Mouse (Mus musculus) bone marrow, adult 2 months (tissue): ENCODE data around the gene Mcub. TPM values are rescaled to one million over a fixed set of nuclear protein-coding genes. Genes with fewer than 3 reads are reported as not detected.

Source experiments
- H3K27ac ChIP-seq: fragments of 200-500 bp; 2 replicates; pipeline ENCODE4 v1.5.1; 2012; ENCODE audit warnings: low read depth, mild to moderate bottlenecking, control low read depth, inconsistent platforms, low read length; ENCODE audit not compliant: control insufficient read depth, poor library complexity, insufficient read depth
- H3K4me1 ChIP-seq: fragments of 200-500 bp; 2 replicates; pipeline ENCODE4 v1.6.1; 2011; ENCODE audit warnings: low read length; ENCODE audit not compliant: control insufficient read depth, insufficient read depth
- H3K4me3 ChIP-seq: fragments of 200-500 bp; replicated peaks from 2 replicates; pipeline ENCODE3; 2011; ENCODE audit warnings: mild to moderate bottlenecking, low read depth, low read length, control low read depth; ENCODE audit not compliant: control insufficient read depth
- CTCF ChIP-seq: fragments of 200-500 bp; IDR thresholded peaks from 2 replicates; pipeline ENCODE4 v1.5.1; 2011; ENCODE audit warnings: low read length, control low read depth; ENCODE audit not compliant: control insufficient read depth, insufficient read depth
- POLR2A ChIP-seq: fragments of 200-500 bp; IDR thresholded peaks from 2 replicates; pipeline ENCODE4 v1.6.1; 2011; ENCODE audit warnings: low read depth, mild to moderate bottlenecking, control low read depth, low read length, borderline replicate concordance; ENCODE audit not compliant: control insufficient read depth
- WGBS: fragments of 180-500 bp; shearing (Covaris S2); methylation state at CpG from one replicate; pipeline ENCODE4 v1.1.7; 2018; 5-methylcytosine and 5-hydroxymethylcytosine counted together
- polyA plus RNA-seq: library from polyadenylated mRNA; stranded (reverse); fragments of >200 nt; gene quantifications from 2 replicates; pipeline ENCODE4 v1.2.4, GENCODE M21; 2011; ENCODE audit warnings: low replicate concordance; ENCODE audit not compliant: missing spikeins, insufficient read depth, insufficient read length

The Mcub gene
- polyA plus RNA-seq, 1 experiment: 2.3 TPM

DNA sequence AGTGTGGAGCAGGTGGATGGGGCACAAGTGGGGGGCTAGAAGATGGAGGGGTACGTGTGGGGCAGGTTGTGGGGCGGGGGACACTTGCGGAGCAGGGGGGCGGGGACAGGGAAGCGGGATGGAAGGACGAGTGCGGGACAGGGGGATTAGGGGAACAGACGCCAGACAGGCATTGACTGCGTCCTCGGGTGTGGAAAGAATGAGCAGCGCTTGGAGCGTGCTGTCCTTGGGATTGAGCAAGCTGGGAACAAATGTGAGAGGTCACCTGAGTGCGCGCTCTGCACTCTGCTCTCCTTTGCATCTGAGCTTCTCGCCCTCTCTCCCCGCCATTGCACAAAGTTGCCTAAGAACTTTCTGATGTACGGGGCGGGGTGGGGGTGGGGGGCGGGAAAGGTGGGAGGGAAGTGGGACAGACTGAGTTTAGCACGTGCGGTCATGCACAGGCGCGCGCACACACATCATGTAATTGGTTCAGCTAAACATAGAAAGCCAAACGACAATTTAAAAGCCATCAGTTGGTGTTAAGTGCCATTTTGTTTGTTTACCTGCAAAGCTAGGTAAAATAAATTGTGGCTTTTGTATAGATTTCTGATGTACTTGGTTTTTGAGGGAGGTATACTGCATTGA, 90.8 kb downstream of the Mcub start:
- no peak overlapping the region; the same call in 1 of the 2 replicates for H3K27ac ChIP-seq
- peak overlapping the region; percentile 91 for H3K4me3 ChIP-seq
- TF ChIP-seq POLR2A (no peak), CTCF (no peak)
- WGBS: under 1% methylated on average over 25 of the region's 25 CpGs
- H3K4me1 ChIP-seq: no peaks in the 10 kb centered on the region; the same call in none of the 2 replicates

DNA sequence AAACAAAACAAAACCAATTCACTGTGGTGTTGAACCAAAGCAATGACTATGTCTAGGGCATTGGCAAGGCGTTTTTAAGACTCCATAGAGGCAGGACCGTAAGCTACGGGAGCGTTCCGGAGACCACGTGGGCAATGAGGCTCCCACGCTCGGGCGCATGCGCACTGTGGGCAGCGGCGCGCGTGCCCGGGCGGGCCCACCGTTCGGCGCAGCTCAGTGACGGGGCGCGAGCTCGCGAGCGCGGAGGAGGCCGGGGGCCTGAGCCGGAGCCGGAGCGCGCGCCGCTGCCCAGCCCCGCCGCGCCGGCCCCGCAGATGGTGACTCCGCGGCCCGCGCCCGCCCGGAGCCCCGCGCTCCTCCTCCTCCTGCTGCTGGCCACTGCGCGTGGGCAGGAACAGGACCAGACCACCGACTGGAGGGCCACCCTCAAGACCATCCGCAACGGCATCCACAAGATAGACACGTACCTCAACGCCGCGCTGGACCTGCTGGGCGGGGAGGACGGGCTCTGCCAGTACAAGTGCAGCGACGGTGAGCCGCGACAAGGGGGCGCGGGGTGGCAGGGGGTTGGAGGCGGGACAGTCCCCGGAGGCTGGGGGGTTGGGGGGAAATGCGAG, 91.5 kb downstream of the Mcub start, which contains the start of gene Pla2g12a:
Gene Pla2g12a (plus strand): TSS at position 202 of the 617 bp plus-strand sequence.
- TF ChIP-seq POLR2A (peak; percentile 34; the same call in 1 of the 2 replicates), CTCF (no peak)
- no peaks in the 10 kb centered on the region; the same call in none of the 2 replicates for H3K4me1 ChIP-seq
- peak within 1 kb of the TSS; percentile 49; the same call in 1 of the 2 replicates for H3K27ac ChIP-seq
- peak within 1 kb of the TSS; percentile 91 for H3K4me3 ChIP-seq
- under 1% methylated on average over 66 of the region's 66 CpGs for WGBS

DNA sequence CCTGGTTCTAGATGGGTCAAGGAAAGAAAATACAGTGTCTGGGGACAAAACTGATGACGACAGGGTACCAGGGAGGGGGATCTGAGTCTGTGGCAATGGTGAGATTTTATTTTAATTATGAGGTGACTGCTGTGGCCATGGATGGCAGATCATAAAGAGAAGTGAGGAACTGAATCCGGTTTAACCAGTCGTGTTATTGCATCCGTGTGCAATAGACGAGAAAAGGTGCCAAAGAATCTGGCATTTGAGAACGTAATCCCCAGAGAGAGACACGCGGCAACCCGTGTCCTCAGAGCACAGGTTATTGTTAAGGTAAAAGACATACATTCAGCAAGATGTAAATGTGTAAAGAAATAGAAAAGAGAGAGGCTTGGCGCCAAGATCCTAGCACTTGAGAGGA, 92.7 kb downstream of the Mcub start:
- Histone ChIP-seq H3K27ac (no peak overlapping the region), H3K4me1 (no peaks in the 10 kb centered on the region; the same call in none of the 2 replicates), H3K4me3 (no peak overlapping the region)
- TF ChIP-seq POLR2A (no peak), CTCF (no peak)
- 84% methylated on average over 10 of the region's 10 CpGs for WGBS

Other genes with a start within 250 kb of the Mcub start
- 1.7 and 2.7 TPM in 2 replicates for gene Egf, start 214.9 kb downstream of the Mcub start, polyA plus RNA-seq
- not detected in 2 replicates for gene Lrit3, start 166.2 kb downstream of the Mcub start, polyA plus RNA-seq
- not detected in 2 replicates for gene Rrh, start 147.6 kb downstream of the Mcub start, polyA plus RNA-seq
- gene Gar1, start 138.8 kb downstream of the Mcub start, polyA plus RNA-seq: 84.0 and 115 TPM in 2 replicates
- gene Cfi, start 134.3 kb downstream of the Mcub start, polyA plus RNA-seq: 2.2 TPM in 1 of 2 replicates, not detected in the other
- 39.5 and 41.6 TPM in 2 replicates for gene Pla2g12a, start 91.6 kb downstream of the Mcub start, polyA plus RNA-seq
- gene Casp6, start 68.8 kb downstream of the Mcub start, polyA plus RNA-seq: 10.7 and 16.2 TPM in 2 replicates
- gene Sec24b, start 91.3 kb upstream of the Mcub start, polyA plus RNA-seq: 29.8 and 46.9 TPM in 2 replicates
- gene Col25a1, start 161.3 kb upstream of the Mcub start, polyA plus RNA-seq: not detected in 2 replicates